Mouse (Mus musculus) heart, postnatal 0 days (tissue): ENCODE measurements around the gene Il9r.

Source experiments
- CTCF ChIP-seq: IDR thresholded peaks from 2 replicates; pipeline ENCODE4 v1.5.1; 2016; ENCODE audit warnings: antibody characterized with exemption, control low read depth, low read depth
- EP300 ChIP-seq: IDR thresholded peaks from 2 replicates; pipeline ENCODE4 v1.6.1; 2016; ENCODE audit warnings: antibody characterized with exemption, low read depth

- TF ChIP-seq CTCF (no peak), EP300 (no peak)
Measured at GRCm38 (mm10) chr11:32242209-32242608, 42.1 kb upstream of the Il9r start.
